Mouse (Mus musculus): ENCODE measurements around the gene Rgcc. TPM values are rescaled to one million over a fixed set of nuclear protein-coding genes. Genes with fewer than 3 reads are reported as not detected.

The Rgcc gene
- total and polyA plus RNA-seq, 2 experiments from 2014 or later = 33.3 to 33.9 TPM

DNA sequence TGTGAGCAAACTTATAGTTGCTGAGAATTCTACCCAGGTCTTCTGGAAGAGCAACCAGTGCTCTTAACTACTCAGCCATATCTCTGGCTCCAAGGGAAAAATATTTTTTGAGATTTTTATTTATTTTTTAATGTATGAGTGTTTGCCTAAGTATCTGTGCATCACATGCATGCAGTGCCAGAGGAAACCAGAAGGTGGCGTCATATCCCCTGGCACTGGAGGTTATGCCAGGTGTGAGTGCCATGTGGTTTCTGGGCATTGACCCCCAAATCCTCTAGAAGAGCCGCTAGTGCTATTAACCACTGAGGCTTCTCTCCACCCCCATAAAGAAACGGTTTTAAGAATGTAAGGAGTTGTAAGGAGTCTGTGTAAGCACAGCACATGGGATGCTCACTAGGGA is 13.2 kb downstream of the Rgcc start:
- TF ChIP-seq CTCF (IDR thresholded peaks at IDR 0.05; ENCODE audit: low read depth) = peak; percentile 43
- DNase-seq (no peak), ATAC-seq (no peak)
- Histone ChIP-seq H3K4me3 (ENCODE audit: low read depth, low read length) (no peak overlapping the region), H3K9me3 (ENCODE audit: low read length) (no peaks in the 10 kb centered on the region), H3K27ac (ENCODE audit: low read depth, low read length) (no peak overlapping the region), H3K27me3 (ENCODE audit: insufficient read depth, low read length) (no peaks in the 10 kb centered on the region), H3K36me3 (ENCODE audit: insufficient read depth) (no peaks in the 10 kb centered on the region), H3K9ac (no peak overlapping the region), H3K4me1 (ENCODE audit: insufficient read depth) (no peaks in the 10 kb centered on the region), H3K4me2 (ENCODE audit: low read depth) (no peak overlapping the region)
- WGBS = 73% methylated on average over 3 of the region's 3 CpGs

- no peak overlapping the region for H3K27ac ChIP-seq (ENCODE audit: low read depth, low read length)
- no peaks in the 10 kb centered on the region for H3K9me3 ChIP-seq (ENCODE audit: low read length)
- 93% methylated on average over 7 of the region's 7 CpGs for WGBS
- H3K9ac ChIP-seq = no peak overlapping the region
- no peaks in the 10 kb centered on the region for H3K27me3 ChIP-seq (ENCODE audit: insufficient read depth, low read length)
- H3K4me1 ChIP-seq (ENCODE audit: insufficient read depth) = no peaks in the 10 kb centered on the region
- no peak for TF ChIP-seq CTCF (IDR thresholded peaks at IDR 0.05; ENCODE audit: low read depth)
- DNase-seq = no peak
- no peaks in the 10 kb centered on the region for H3K36me3 ChIP-seq (ENCODE audit: insufficient read depth)
- no peak overlapping the region for H3K4me2 ChIP-seq (ENCODE audit: low read depth)
- no peak for ATAC-seq
- H3K4me3 ChIP-seq (ENCODE audit: low read depth, low read length) = no peak overlapping the region
Measured at GRCm38 (mm10) chr14:79287251-79287863, 14.1 kb downstream of the Rgcc start.

DNA sequence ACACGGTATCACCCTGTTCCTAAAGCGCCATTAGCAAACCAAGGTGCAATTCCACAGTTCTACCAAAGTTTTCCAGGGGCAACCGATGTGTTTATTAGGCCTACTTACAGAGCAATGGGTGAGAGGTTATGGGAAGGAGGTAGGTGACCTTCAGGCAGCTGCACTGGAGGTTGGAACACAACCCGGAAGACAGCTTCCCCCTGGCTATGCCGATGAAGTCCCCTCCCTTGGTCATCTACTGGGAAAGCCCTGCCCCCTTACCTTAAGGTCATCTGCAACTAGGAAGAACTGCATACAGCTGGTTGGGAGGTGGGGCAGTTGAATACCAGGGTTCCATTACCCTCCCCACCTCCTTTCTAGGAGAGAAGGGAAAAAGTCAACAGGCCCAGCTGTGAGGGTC is 15.9 kb downstream of the Rgcc start:
- Histone ChIP-seq H3K9me3 (ENCODE audit: low read length) (no peaks in the 10 kb centered on the region), H3K4me2 (ENCODE audit: low read depth) (no peak overlapping the region), H3K4me1 (ENCODE audit: insufficient read depth) (no peaks in the 10 kb centered on the region), H3K27ac (ENCODE audit: low read depth, low read length) (no peak overlapping the region), H3K27me3 (ENCODE audit: insufficient read depth, low read length) (no peaks in the 10 kb centered on the region), H3K36me3 (ENCODE audit: insufficient read depth) (no peaks in the 10 kb centered on the region), H3K9ac (no peak overlapping the region), H3K4me3 (ENCODE audit: low read depth, low read length) (no peak overlapping the region)
- 94% methylated on average over 5 of the region's 5 CpGs for WGBS
- TF ChIP-seq CTCF (IDR thresholded peaks at IDR 0.05; ENCODE audit: low read depth) = no peak
- DNase-seq (no peak), ATAC-seq (no peak)

DNA sequence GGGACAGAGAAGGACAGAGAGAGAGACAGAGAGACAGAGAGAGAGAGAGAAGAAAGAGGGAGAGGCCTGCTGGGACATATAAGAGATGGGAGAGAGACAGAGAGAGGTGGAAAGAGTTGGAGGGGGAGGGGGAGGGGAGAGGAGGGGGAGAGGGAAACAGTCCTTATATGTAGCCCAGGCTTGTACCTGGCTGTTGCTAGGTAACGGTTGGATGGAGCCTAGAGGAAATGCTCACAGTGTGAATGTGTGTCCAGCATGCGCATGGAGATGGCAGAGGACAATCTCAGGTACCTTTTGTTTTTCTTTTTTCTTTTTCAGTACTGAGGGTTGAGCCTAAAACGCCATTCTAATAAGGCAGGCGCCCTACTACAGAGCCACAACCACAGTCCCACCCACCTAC is 16.8 kb downstream of the Rgcc start:
- WGBS = 92% methylated on average over 4 of the region's 4 CpGs
- ATAC-seq = no peak
- no peaks in the 10 kb centered on the region for H3K4me1 ChIP-seq (ENCODE audit: insufficient read depth)

DNA sequence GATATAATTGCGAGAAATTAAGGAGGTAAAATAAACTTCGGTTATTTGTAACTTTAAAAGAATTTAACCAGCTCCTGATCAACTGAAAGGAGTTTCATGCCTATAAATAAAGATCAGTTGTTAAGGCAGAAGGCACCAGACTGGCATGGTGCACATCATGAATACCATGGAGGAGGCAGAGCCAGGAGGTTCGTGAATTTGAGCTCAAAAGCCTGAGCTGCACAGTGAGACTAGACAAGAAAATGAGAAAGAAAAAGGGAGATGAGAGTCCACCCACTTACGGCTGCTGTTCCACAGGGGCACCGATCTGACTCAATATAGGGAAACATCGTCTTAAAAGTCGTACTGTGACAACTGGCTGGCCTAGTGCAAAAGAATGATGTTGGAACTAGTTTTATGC is 17.5 kb downstream of the Rgcc start:
- Histone ChIP-seq H3K27me3 (ENCODE audit: insufficient read depth, low read length) (no peaks in the 10 kb centered on the region), H3K4me2 (ENCODE audit: low read depth) (no peak overlapping the region), H3K9ac (no peak overlapping the region), H3K4me1 (ENCODE audit: insufficient read depth) (no peaks in the 10 kb centered on the region), H3K9me3 (ENCODE audit: low read length) (no peaks in the 10 kb centered on the region), H3K36me3 (ENCODE audit: insufficient read depth) (no peaks in the 10 kb centered on the region), H3K4me3 (ENCODE audit: low read depth, low read length) (no peak overlapping the region), H3K27ac (ENCODE audit: low read depth, low read length) (no peak overlapping the region)
- WGBS = 85% methylated on average over 7 of the region's 7 CpGs
- TF ChIP-seq CTCF (IDR thresholded peaks at IDR 0.05; ENCODE audit: low read depth) = no peak
- DNase-seq (no peak), ATAC-seq (no peak)

More for the DNA sequence above, 16.8 kb downstream of the Rgcc start:
- no peak overlapping the region for H3K27ac ChIP-seq (ENCODE audit: low read depth, low read length)
- no peak overlapping the region for H3K4me2 ChIP-seq (ENCODE audit: low read depth)
- H3K27me3 ChIP-seq (ENCODE audit: insufficient read depth, low read length) = no peaks in the 10 kb centered on the region
- H3K9ac ChIP-seq = no peak overlapping the region
- no peak for DNase-seq
- H3K4me3 ChIP-seq (ENCODE audit: low read depth, low read length) = no peak overlapping the region
- H3K36me3 ChIP-seq (ENCODE audit: insufficient read depth) = no peaks in the 10 kb centered on the region
- TF ChIP-seq CTCF (IDR thresholded peaks at IDR 0.05; ENCODE audit: low read depth) = no peak
- H3K9me3 ChIP-seq (ENCODE audit: low read length) = no peaks in the 10 kb centered on the region

DNA sequence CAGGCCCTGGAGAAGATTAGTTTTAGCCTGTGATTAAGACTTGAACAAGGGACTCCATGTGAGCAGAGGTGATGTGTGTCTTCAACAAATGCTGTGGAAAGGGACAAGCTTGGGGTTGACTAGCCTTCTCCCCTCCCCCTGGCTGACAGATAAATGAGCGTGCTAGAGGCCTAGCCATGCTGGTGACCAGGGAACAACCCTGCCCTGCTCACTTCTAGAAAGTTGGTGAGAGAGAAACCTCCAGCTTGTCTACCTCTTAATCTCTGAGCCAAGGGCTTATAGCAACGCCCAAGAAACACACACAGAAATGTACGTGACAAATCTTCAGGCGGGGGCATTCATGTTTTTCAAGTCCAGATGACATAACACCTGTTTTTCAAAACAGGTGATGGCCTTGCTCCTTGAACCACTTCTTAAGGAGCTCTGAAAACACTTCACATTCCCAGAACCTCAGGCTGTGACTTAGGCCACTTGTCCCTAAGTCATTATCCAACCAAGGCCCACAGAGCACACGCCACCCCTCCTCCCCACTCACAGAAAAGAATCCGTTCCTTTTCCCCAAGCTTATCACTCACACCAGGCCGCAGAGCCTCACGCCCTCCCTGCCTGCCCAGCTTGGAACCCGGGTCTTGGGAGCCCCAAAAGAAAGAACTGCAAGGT is 19.4 kb downstream of the Rgcc start:
- ATAC-seq (no peak), DNase-seq (no peak)
- Histone ChIP-seq H3K4me2 (ENCODE audit: low read depth) (no peak overlapping the region), H3K9me3 (ENCODE audit: low read length) (no peaks in the 10 kb centered on the region), H3K4me3 (ENCODE audit: low read depth, low read length) (no peak overlapping the region), H3K36me3 (ENCODE audit: insufficient read depth) (no peaks in the 10 kb centered on the region), H3K27ac (ENCODE audit: low read depth, low read length) (no peak overlapping the region), H3K4me1 (ENCODE audit: insufficient read depth) (no peaks in the 10 kb centered on the region), H3K27me3 (ENCODE audit: insufficient read depth, low read length) (no peaks in the 10 kb centered on the region), H3K9ac (no peak overlapping the region)
- WGBS = 91% methylated on average over 9 of the region's 9 CpGs
- TF ChIP-seq CTCF (IDR thresholded peaks at IDR 0.05; ENCODE audit: low read depth) = no peak

GRCm38 (mm10) chr14:79280456-79280855 is 21.0 kb downstream of the Rgcc start:
- 92% methylated on average over 9 of the region's 9 CpGs for WGBS
- no peak for TF ChIP-seq CTCF (IDR thresholded peaks at IDR 0.05; ENCODE audit: low read depth)
- Histone ChIP-seq H3K9me3 (ENCODE audit: low read length) (no peaks in the 10 kb centered on the region), H3K9ac (no peak overlapping the region), H3K27me3 (ENCODE audit: insufficient read depth, low read length) (no peaks in the 10 kb centered on the region), H3K4me3 (ENCODE audit: low read depth, low read length) (no peak overlapping the region), H3K27ac (ENCODE audit: low read depth, low read length) (no peak overlapping the region), H3K36me3 (ENCODE audit: insufficient read depth) (no peaks in the 10 kb centered on the region), H3K4me1 (ENCODE audit: insufficient read depth) (no peaks in the 10 kb centered on the region), H3K4me2 (ENCODE audit: low read depth) (no peak overlapping the region)
- DNase-seq (no peak), ATAC-seq (no peak)

All from forebrain, postnatal 0 days (tissue).